26 mouse cellular contexts compared by ENCODE assay signal in genomic region chr11:85949749-85950148, GRCm38 (mm10).
"Had no signal": no experiment of that assay in that cellular context is flagged by ENCODE, and none has a peak within 500 bp of the region (broad histone marks: within the 10 kb centered on the region; RNA-seq: fewer than 3 reads in every experiment).

No protein-coding gene starts in this region.

- H3K27me3 ChIP-seq: hindbrain, embryonic 12.5 days; kidney, embryonic 15.5 days; limb, embryonic 12.5 days had no signal

- H3K9me3 ChIP-seq: heart, embryonic 10.5 days; heart, embryonic 12.5 days; hindbrain, embryonic 10.5 days; hindbrain, embryonic 12.5 days; kidney, embryonic 15.5 days; limb, embryonic 10.5 days; limb, embryonic 12.5 days had no signal

- DNase-seq: gastrocnemius, adult 2 months; gastrocnemius, postnatal 10 days; gastrocnemius, postnatal 25 days; heart, adult 18-20 months; heart, postnatal 10 days; heart, postnatal 4 days; kidney, adult 18-20 months; kidney, adult 8-10 months; kidney, postnatal 14 days; kidney, postnatal 36 days; layer of hippocampus, adult 9-11 months; layer of hippocampus, postnatal 36 days; liver had no signal

- H3K36me3 ChIP-seq: heart, embryonic 10.5 days; heart, embryonic 12.5 days; hindbrain, embryonic 10.5 days; hindbrain, embryonic 12.5 days; kidney, embryonic 15.5 days; limb, embryonic 10.5 days; limb, embryonic 12.5 days had no signal

- H3K4me1 ChIP-seq: heart, embryonic 10.5 days; heart, embryonic 12.5 days; hindbrain, embryonic 10.5 days; hindbrain, embryonic 12.5 days; kidney, embryonic 15.5 days; limb, embryonic 12.5 days had no signal

- H3K27ac ChIP-seq: gastrocnemius, adult 2 months; heart, embryonic 10.5 days; hindbrain, embryonic 10.5 days; hindbrain, embryonic 12.5 days; hindbrain, embryonic 14.5 days; kidney, embryonic 15.5 days; kidney, postnatal 0 days; limb, embryonic 10.5 days; limb, embryonic 12.5 days had no signal

- H3K4me2 ChIP-seq: heart, embryonic 12.5 days; hindbrain, embryonic 12.5 days; hindbrain, embryonic 14.5 days; kidney, embryonic 15.5 days; limb, embryonic 12.5 days; liver, embryonic 11.5 days had no signal

- ATAC-seq: hindbrain, embryonic 16.5 days; inflammation-experienced regulatory T-cells, adult 6 months; intestine, embryonic 16.5 days had no signal

- H3K4me3 ChIP-seq: gastrocnemius, adult 2 months; heart, embryonic 10.5 days; heart, embryonic 12.5 days; hindbrain, embryonic 10.5 days; hindbrain, embryonic 12.5 days; kidney, embryonic 15.5 days; limb, embryonic 10.5 days; limb, embryonic 12.5 days had no signal

- H3K9ac ChIP-seq: heart, embryonic 12.5 days; hindbrain, embryonic 12.5 days; hindbrain, embryonic 14.5 days; kidney, embryonic 15.5 days; limb, embryonic 12.5 days had no signal
